Mouse (Mus musculus) spleen, postnatal 4 days (tissue): ENCODE results near the gene Klhdc8a.
"Not testable (repeated sequence)": the region's sequence is repeated elsewhere in the genome, so short reads cannot be mapped to it uniquely, and the experiment has no call there.

Source experiments
- DNase-seq, 2 experiments: peaks; one replicate each; pipeline ENCODE4 v3.0.0; 2022; ENCODE audit warnings: low spot score in 2 of 2

Klhdc8a gene

GRCm38 (mm10) chr1:132298425-132298800, at the start of gene Klhdc8a:
Gene Klhdc8a (plus strand): TSS chr1:132298626.
- peak in 1 of 2 experiments; percentile 73 for DNase-seq

GRCm38 (mm10) chr1:132254467-132254866, 44.0 kb upstream of the Klhdc8a start:
- no peak for DNase-seq

- DNase-seq, result no peak
These were observed 38.1 kb upstream of the Klhdc8a start for GRCm38 (mm10) chr1:132260331-132260730.

GRCm38 (mm10) chr1:132261058-132261457, 37.4 kb upstream of the Klhdc8a start:
- no peak for DNase-seq

GRCm38 (mm10) chr1:132263618-132264017, 34.8 kb upstream of the Klhdc8a start:
- DNase-seq, result no peak

GRCm38 (mm10) chr1:132264577-132264976, 33.8 kb upstream of the Klhdc8a start:
- no peak for DNase-seq

- DNase-seq, result no peak
These were observed 33.1 kb upstream of the Klhdc8a start for GRCm38 (mm10) chr1:132265211-132265859.

- no peak for DNase-seq
These were observed 32.5 kb upstream of the Klhdc8a start for GRCm38 (mm10) chr1:132265936-132266335.

- DNase-seq, result no peak
These were observed 31.5 kb upstream of the Klhdc8a start for GRCm38 (mm10) chr1:132266791-132267557.

GRCm38 (mm10) chr1:132267959-132268358, 30.5 kb upstream of the Klhdc8a start:
- no peak for DNase-seq

GRCm38 (mm10) chr1:132268418-132269060, 29.9 kb upstream of the Klhdc8a start:
- no peak for DNase-seq

GRCm38 (mm10) chr1:132271237-132271636, 27.2 kb upstream of the Klhdc8a start:
- DNase-seq, result no peak

GRCm38 (mm10) chr1:132276694-132277093, 21.7 kb upstream of the Klhdc8a start:
- no peak for DNase-seq

GRCm38 (mm10) chr1:132277124-132277523, 21.3 kb upstream of the Klhdc8a start:
- no peak for DNase-seq

GRCm38 (mm10) chr1:132280636-132281035, 17.8 kb upstream of the Klhdc8a start:
- not testable (repeated sequence) for DNase-seq

- DNase-seq, result no peak
These were observed 16.8 kb upstream of the Klhdc8a start for GRCm38 (mm10) chr1:132281523-132282176.

- DNase-seq, result no peak
These were observed 16.3 kb upstream of the Klhdc8a start for GRCm38 (mm10) chr1:132282177-132282536.

- DNase-seq, result no peak
These were observed 15.4 kb upstream of the Klhdc8a start for GRCm38 (mm10) chr1:132283018-132283417.

- no peak for DNase-seq
These were observed 11.7 kb upstream of the Klhdc8a start for GRCm38 (mm10) chr1:132286735-132287134.

GRCm38 (mm10) chr1:132287445-132287844, 11.0 kb upstream of the Klhdc8a start:
- DNase-seq, result no peak

GRCm38 (mm10) chr1:132287991-132288451, 10.4 kb upstream of the Klhdc8a start:
- DNase-seq, result no peak

GRCm38 (mm10) chr1:132289965-132290364, 8.5 kb upstream of the Klhdc8a start:
- no peak for DNase-seq
